Mouse (Mus musculus) CH12.LX (cell line): ENCODE results near the gene Slc25a36.

Experiments
- CTCF ChIP-seq, 2 experiments: IDR thresholded peaks in 1 of 2; conservative IDR thresholded peaks in 1 of 2; 2 replicates each; pipeline ENCODE4 v1.5.1; 2011 to 2012; ENCODE audit warnings: low read depth in 2 of 2, low read length in 2 of 2, improper control_type of control experiment in 1 of 2, inconsistent platforms in 1 of 2, mild to moderate bottlenecking in 1 of 2, moderate library complexity in 1 of 2
- EP300 ChIP-seq: IDR thresholded peaks from 2 replicates; pipeline ENCODE4 v1.6.1; 2011; ENCODE audit warnings: low read length, improper control_type of control experiment
- ETS1 ChIP-seq: conservative IDR thresholded peaks from 2 replicates; pipeline ENCODE4 v1.6.1; 2012; ENCODE audit warnings: low read depth, mild to moderate bottlenecking, inconsistent platforms, low read length, improper control_type of control experiment, moderate library complexity
- MAX ChIP-seq: IDR thresholded peaks from 2 replicates; pipeline ENCODE4 v1.6.1; 2011; ENCODE audit warnings: low read length, improper control_type of control experiment
- POLR2A ChIP-seq: IDR thresholded peaks from 2 replicates; pipeline ENCODE4 v1.6.1; 2011; ENCODE audit warnings: low read depth, mild to moderate bottlenecking, improper control_type of control experiment, low read length
- TCF12 ChIP-seq: IDR thresholded peaks from 2 replicates; pipeline ENCODE4 v1.6.1; 2014; ENCODE audit warnings: low read depth, mild to moderate bottlenecking, inconsistent platforms, low read length, improper control_type of control experiment
- USF2 ChIP-seq: conservative IDR thresholded peaks from 2 replicates; pipeline ENCODE4 v1.6.1; 2011; ENCODE audit warnings: low read depth, low read length, improper control_type of control experiment
- ZMIZ1 ChIP-seq: IDR thresholded peaks from 2 replicates; pipeline ENCODE4 v1.6.1; 2012; ENCODE audit warnings: low read depth, mild to moderate bottlenecking, inconsistent platforms, low read length, improper control_type of control experiment

GRCm38 (mm10) chr9:97137678-97138077 lies 26.7 kb upstream of the Slc25a36 start:
- TF ChIP-seq CTCF (conservative IDR thresholded peaks at IDR 0.05 in 1 of 2, IDR thresholded peaks at IDR 0.05 in 1 of 2; ENCODE audit: low read depth in 2 of 2, low read length in 2 of 2) (no peak), POLR2A (no peak), TCF12 (no peak), MAX (no peak), ETS1 (no peak), EP300 (no peak), USF2 (no peak), ZMIZ1 (no peak)
